Mouse (Mus musculus) lung, embryonic 14.5 days (tissue): ENCODE results near the gene Dock10. TPM values are rescaled to one million over a fixed set of nuclear protein-coding genes. Genes with fewer than 3 reads are reported as not detected.

Experiments
- ATAC-seq: fragments of 200-750 bp; cut with Nextera tagmentation; 2 replicates; pipeline ENCODE4 v1.8.0; 2017; ENCODE audit warnings: mild to moderate bottlenecking, moderate TSS enrichment, moderate library complexity; ENCODE audit not compliant: insufficient read depth
- DNase-seq: peaks from one replicate; pipeline ENCODE4 v3.0.0-alpha.2; 2015
- H3K27ac ChIP-seq: fragments of 300-500 bp; sonication (generic); 2 replicates; pipeline ENCODE4 v1.5.1; 2014; ENCODE audit warnings: low read depth, mild to moderate bottlenecking, moderate library complexity
- H3K27me3 ChIP-seq: fragments of 300-500 bp; sonication (generic); 2 replicates; pipeline ENCODE4 v1.6.1; 2014; ENCODE audit warnings: low read length, control low read depth; ENCODE audit not compliant: insufficient read depth
- H3K36me3 ChIP-seq: fragments of 300-500 bp; sonication (generic); 2 replicates; pipeline ENCODE4 v1.6.1; 2014; ENCODE audit warnings: control low read depth; ENCODE audit not compliant: insufficient read depth
- H3K4me1 ChIP-seq: fragments of 300-500 bp; sonication (generic); 2 replicates; pipeline ENCODE4 v1.6.1; 2014; ENCODE audit warnings: antibody characterized with exemption, control low read depth; ENCODE audit not compliant: insufficient read depth
- H3K4me2 ChIP-seq: fragments of 300-500 bp; sonication (generic); 2 replicates; pipeline ENCODE4 v1.6.1; 2014; ENCODE audit warnings: mild to moderate bottlenecking
- H3K4me3 ChIP-seq: fragments of 300-500 bp; sonication (generic); 2 replicates; pipeline ENCODE4 v1.5.1; 2014; ENCODE audit warnings: low read depth, low read length
- H3K9ac ChIP-seq: fragments of 300-500 bp; sonication (generic); 2 replicates; pipeline ENCODE4 v1.6.1; 2014
- H3K9me3 ChIP-seq: fragments of 300-500 bp; sonication (generic); 2 replicates; pipeline ENCODE4 v1.6.1; 2016; ENCODE audit warnings: low read depth, low read length, control low read depth
- CTCF ChIP-seq: IDR thresholded peaks from 2 replicates; pipeline ENCODE4 v1.5.1; 2016; ENCODE audit warnings: antibody characterized with exemption, low read depth
- WGBS: fragments of 180-500 bp; shearing (Covaris S2); extraction: QIAGEN DNeasy Blood & Tissue Kit; methylation state at CpG from one replicate; pipeline ENCODE4 v1.1.7; 2014; 5-methylcytosine and 5-hydroxymethylcytosine counted together
- polyA plus RNA-seq: library from polyadenylated mRNA; unstranded; fragments of >200 nt; fragmentation: Nextera tagmentation; extraction: Ambion mirVana; gene quantifications from 2 replicates; pipeline ENCODE4 v1.2.1, GENCODE M21; 2014

Dock10 gene
- polyA plus RNA-seq, 1 experiment from 2014 or later = 4.9 TPM

DNA sequence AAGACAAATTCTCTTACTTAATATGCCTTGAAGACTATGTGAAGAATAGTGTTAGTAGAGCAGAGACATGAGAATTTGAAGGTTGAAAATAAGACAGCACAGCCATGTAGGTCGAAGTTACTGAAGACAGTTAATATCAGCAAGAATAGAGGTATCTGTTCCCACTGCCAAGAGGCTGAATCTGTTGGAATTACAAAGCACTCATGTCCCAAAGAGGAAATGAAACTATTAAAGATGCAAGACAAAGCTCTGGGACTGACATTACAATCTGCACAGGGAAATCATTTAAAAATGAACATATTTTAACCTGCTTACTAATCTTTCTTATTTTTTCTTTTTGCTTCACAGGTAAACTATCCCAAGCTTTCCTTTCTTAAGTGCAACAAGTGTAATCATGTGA, 283.4 kb downstream of the Dock10 start:
- 46% methylated on average over 1 of the region's 1 CpGs for WGBS

DNA sequence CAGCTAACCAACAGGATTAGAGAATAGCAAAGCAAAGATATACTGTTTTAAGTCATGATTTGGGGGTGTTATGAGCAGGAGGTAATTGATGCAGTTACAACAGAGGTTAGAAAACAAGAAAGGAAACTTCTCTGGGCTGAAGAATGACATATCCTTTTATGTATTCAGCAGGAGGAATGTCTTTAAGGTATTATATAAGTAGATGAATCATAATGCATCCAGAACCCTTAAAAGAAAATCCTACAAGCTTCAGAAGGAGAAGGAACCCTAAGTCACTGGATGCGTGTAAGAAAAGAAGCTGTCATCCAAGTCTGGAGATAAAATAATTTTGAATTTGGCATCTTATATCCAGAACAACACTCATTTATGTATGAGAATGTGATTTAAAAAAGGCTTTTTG, 285.9 kb downstream of the Dock10 start:
- WGBS = 92% methylated on average over 1 of the region's 1 CpGs
- Histone ChIP-seq H3K27ac (no peak overlapping the region), H3K4me1 (no peaks in the 10 kb centered on the region), H3K9ac (no peak overlapping the region), H3K4me2 (no peak overlapping the region), H3K27me3 (no peaks in the 10 kb centered on the region), H3K9me3 (no peaks in the 10 kb centered on the region), H3K36me3 (no peaks in the 10 kb centered on the region), H3K4me3 (no peak overlapping the region)
- no peak for TF ChIP-seq CTCF
- ATAC-seq = no peak
- no peak for DNase-seq

More for the DNA sequence above, 283.4 kb downstream of the Dock10 start:
- DNase-seq (no peak), ATAC-seq (no peak)
- H3K4me2 ChIP-seq = no peak overlapping the region
- H3K4me3 ChIP-seq = no peak overlapping the region
- no peak overlapping the region for H3K27ac ChIP-seq
- no peak overlapping the region for H3K9ac ChIP-seq
- no peaks in the 10 kb centered on the region for H3K36me3 ChIP-seq
- no peaks in the 10 kb centered on the region for H3K27me3 ChIP-seq
- H3K9me3 ChIP-seq = no peaks in the 10 kb centered on the region
- H3K4me1 ChIP-seq = no peaks in the 10 kb centered on the region
- no peak for TF ChIP-seq CTCF

DNA sequence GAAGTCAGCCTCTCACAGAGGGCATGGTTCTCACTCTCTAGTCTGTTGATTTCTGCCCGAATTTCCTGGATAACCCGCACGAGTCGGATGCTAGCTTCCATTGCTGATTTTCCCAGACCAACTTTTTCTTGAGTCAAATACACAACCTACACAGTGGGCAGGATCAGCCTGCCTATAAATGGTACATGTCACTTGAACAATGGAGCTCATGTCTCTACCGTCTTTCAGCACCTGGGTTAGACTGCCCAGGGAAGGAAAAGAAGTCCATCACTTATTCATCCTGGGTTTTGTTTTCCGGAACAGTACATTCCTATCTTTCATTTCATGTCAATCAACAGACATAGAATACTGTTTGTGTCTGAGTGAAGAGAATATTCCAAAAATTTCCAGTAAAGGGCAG, 297.0 kb downstream of the Dock10 start, which contains the start of gene Gm45261:
Gm45261 (minus strand) TSS at position 101 of the 400 bp plus-strand sequence.
- no peak within 1 kb of the TSS for H3K4me3 ChIP-seq
- no peak within 1 kb of the TSS for H3K4me2 ChIP-seq
- H3K27ac ChIP-seq = no peak within 1 kb of the TSS
- H3K36me3 ChIP-seq = no peaks in the 10 kb centered on the region
- ATAC-seq = no peak
- TF ChIP-seq CTCF = no peak
- no peak within 1 kb of the TSS for H3K9ac ChIP-seq
- no peak for DNase-seq
- no peaks in the 10 kb centered on the region for H3K9me3 ChIP-seq
- 82% methylated on average over 6 of the region's 6 CpGs for WGBS
- no peaks in the 10 kb centered on the region for H3K4me1 ChIP-seq
- H3K27me3 ChIP-seq = no peaks in the 10 kb centered on the region

DNA sequence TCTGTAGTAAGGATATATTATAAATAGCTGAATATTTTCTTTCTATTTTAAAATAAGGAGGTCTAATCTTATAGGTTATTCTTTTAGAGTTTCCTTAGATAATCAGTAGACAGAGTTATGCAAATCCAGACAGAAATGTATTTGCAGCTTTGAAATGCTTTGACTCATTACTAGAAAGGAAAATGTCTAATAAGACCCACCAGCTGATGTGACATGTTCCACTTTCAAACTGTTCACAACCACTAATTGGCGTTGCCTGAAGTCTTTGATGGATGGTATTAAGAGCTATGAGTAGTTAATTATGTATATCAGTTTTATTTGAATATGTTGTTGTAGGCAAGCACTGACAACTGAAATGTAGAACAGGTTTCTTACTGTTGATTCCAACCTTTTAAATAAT, 298.4 kb downstream of the Dock10 start:
- TF ChIP-seq CTCF = no peak
- 81% methylated on average over 1 of the region's 1 CpGs for WGBS
- Histone ChIP-seq H3K9ac (no peak overlapping the region), H3K4me2 (no peak overlapping the region), H3K4me1 (no peaks in the 10 kb centered on the region), H3K9me3 (no peaks in the 10 kb centered on the region), H3K27ac (no peak overlapping the region), H3K36me3 (no peaks in the 10 kb centered on the region), H3K4me3 (no peak overlapping the region), H3K27me3 (no peaks in the 10 kb centered on the region)
- no peak for ATAC-seq
- no peak for DNase-seq

DNA sequence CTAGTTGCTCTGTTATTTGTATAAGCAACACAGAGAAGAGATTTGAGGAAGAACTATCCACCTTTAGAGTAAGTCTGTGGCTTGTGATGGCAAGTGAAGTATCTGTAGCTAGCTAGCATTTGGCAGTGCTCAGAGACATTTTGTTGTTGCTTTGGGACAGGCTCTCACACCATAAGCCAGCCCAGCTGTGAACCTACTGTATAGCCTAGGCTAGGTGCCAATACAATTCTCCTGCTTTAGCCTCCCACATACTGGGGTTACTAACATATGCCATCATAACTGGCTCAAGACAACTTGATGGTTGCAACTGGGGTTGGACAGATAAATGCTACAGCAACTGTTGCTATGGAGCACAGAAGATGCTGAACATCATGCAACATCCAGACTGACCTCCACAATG, 298.9 kb downstream of the Dock10 start:
- TF ChIP-seq CTCF = no peak
- H3K4me1 ChIP-seq = no peaks in the 10 kb centered on the region
- H3K27ac ChIP-seq = no peak overlapping the region
- no peak overlapping the region for H3K4me3 ChIP-seq
- no peak overlapping the region for H3K4me2 ChIP-seq
- DNase-seq (no peak), ATAC-seq (no peak)
- H3K36me3 ChIP-seq = no peaks in the 10 kb centered on the region
- no peaks in the 10 kb centered on the region for H3K27me3 ChIP-seq
- H3K9ac ChIP-seq = no peak overlapping the region
- H3K9me3 ChIP-seq = no peaks in the 10 kb centered on the region

DNA sequence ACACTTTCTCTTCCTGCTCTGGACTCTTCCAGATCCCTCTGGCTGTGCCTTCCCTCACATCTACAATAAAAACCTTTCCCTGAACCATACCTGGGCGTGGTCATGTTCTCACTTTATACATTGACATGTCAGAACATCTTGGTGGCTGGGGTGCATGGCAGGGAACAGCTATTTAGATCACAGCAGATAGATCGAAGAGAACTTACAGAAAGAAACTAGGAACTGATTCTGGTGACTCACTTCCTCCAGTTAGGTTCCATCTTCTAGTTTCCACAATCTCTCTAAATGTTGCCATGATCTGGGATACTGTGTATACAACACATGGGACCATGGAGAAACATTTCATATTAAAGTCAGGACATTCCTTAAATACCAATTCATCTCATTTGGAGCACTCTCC, 304.4 kb downstream of the Dock10 start:
- Histone ChIP-seq H3K4me2 (no peak overlapping the region), H3K9me3 (no peaks in the 10 kb centered on the region), H3K27me3 (no peaks in the 10 kb centered on the region), H3K9ac (no peak overlapping the region), H3K27ac (no peak overlapping the region), H3K4me3 (no peak overlapping the region), H3K36me3 (no peaks in the 10 kb centered on the region), H3K4me1 (no peaks in the 10 kb centered on the region)
- WGBS = 74% methylated on average over 2 of the region's 2 CpGs
- ATAC-seq (no peak), DNase-seq (no peak)
- no peak for TF ChIP-seq CTCF

DNA sequence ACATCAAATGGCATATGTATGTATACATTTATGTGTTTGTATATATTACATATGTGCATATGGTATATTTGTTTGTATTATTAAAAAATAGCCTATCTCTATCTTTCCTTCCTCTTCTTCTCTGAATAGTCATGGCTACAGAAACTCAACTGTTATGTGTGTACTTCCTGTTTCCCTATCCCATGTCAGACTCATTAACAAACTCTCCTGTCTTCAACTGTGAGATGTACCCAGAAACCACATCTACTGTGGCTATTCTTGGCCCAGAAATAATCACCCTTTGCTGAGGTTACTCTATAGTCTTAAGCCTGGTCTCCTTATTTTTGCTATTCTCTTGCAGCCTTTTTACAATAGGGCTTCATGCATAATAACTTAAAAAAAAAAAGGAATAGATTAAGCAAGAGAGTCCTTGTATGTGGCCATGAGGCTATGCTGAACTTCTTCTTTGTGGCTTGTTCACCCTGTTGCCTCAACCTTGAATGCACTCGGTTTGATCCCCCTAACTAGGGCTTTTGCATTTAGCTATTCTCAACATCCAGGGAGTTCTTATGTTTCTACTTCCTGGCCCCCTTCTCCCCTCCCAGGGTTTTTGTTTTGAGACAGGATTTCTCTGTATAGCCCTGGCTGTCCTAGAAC, 306.3 kb downstream of the Dock10 start:
- DNase-seq (no peak), ATAC-seq (no peak)
- no peaks in the 10 kb centered on the region for H3K4me1 ChIP-seq
- H3K36me3 ChIP-seq = no peaks in the 10 kb centered on the region
- no peak overlapping the region for H3K9ac ChIP-seq
- TF ChIP-seq CTCF = no peak
- WGBS = 89% methylated on average over 1 of the region's 1 CpGs
- H3K4me3 ChIP-seq = no peak overlapping the region
- H3K27me3 ChIP-seq = no peaks in the 10 kb centered on the region
- H3K9me3 ChIP-seq = no peaks in the 10 kb centered on the region
- no peak overlapping the region for H3K27ac ChIP-seq
- H3K4me2 ChIP-seq = no peak overlapping the region
